Mouse (Mus musculus): ENCODE data around the gene Zcchc4.

GRCm38 (mm10) chr5:52818676-52819075 lies 43.5 kb downstream of the Zcchc4 start:
- TF ChIP-seq CTCF (IDR thresholded peaks at IDR 0.05; ENCODE audit: low read depth): no peak
- TF ChIP-seq EP300 (optimal IDR thresholded peaks at IDR 0.05): no peak

Data from stomach, postnatal 0 days (tissue).